Mouse (Mus musculus): ENCODE measurements at regions not wholly inside any gene's neighbourhood (a gene's known extent, or its start where the extent isn't known, plus 50 kb on each side); places are given as distances from the start of the nearest gene placed in this dataset.

- TF ChIP-seq EP300 (optimal IDR thresholded peaks at IDR 0.05): no peak
- no peak for TF ChIP-seq CTCF (IDR thresholded peaks at IDR 0.05; ENCODE audit: low read depth)
These were observed 913.6 kb upstream of the Tacstd2 start for GRCm38 (mm10) chr6:68449042-68449832.
